Mouse (Mus musculus): ENCODE data around the gene Calm4.

The Calm4 gene

DNA sequence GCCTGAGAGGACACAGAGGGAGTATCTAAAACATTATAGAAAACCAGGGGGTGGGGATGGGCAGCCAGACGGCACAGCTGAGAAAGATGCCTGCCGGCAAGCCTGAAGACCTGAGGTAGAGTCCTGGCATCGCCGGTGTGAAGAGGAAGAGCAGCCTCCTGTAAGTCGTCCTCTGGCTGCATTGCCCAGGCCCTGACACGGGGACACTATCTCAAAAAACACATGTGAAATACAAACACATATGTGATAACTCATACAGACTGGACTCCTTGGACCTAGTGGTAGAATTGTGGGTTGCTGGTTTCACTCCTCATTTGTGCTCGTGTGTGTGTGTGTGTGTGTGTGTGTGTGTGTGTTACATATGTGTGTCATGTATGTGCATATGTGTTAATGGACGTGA is 23.7 kb downstream of the Calm4 start:
- no peak for DNase-seq (ENCODE audit: low spot score in 2 of 2)

- no peak for DNase-seq (ENCODE audit: low spot score in 2 of 2)
Observed at GRCm38 (mm10) chr13:3862325-3862724, 24.8 kb downstream of the Calm4 start.

GRCm38 (mm10) chr13:3862922-3863580 is 25.5 kb downstream of the Calm4 start:
- DNase-seq (ENCODE audit: low spot score in 2 of 2) = peak; percentile 64 to 70

- DNase-seq (ENCODE audit: low spot score in 2 of 2) = no peak
Observed at GRCm38 (mm10) chr13:3865648-3866354, 28.2 kb downstream of the Calm4 start.

- no peak for DNase-seq (ENCODE audit: low spot score in 2 of 2)
Observed at GRCm38 (mm10) chr13:3866355-3867052, 28.9 kb downstream of the Calm4 start.

GRCm38 (mm10) chr13:3867158-3867557 is 29.6 kb downstream of the Calm4 start:
- DNase-seq (ENCODE audit: low spot score in 2 of 2) = no peak

GRCm38 (mm10) chr13:3869901-3870300 is 32.3 kb downstream of the Calm4 start:
- no peak for DNase-seq (ENCODE audit: low spot score in 2 of 2)

GRCm38 (mm10) chr13:3872832-3873231 is 35.3 kb downstream of the Calm4 start:
- no peak for DNase-seq (ENCODE audit: low spot score in 2 of 2)

DNA sequence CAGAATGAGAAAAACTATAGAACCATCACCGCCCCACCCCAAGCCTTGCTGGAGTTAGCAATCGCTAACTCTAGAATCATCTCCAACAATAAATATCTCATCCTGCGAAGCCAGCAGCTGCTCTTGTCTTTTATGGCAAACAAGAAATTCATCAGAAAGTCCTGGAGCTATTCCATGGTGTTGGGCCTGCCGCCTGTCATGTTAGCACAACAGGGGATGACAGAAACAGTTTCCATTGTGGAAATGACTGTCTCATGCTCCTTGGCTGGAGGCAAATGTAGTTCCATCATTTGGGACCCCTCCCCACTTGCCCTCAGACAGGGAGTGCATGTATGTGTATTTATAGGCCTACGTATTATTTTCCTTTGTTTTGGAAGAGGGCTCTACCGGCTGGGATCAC is 38.9 kb downstream of the Calm4 start:
- DNase-seq (ENCODE audit: low spot score in 2 of 2) = peak in 1 of 2 experiments; percentile 29

GRCm38 (mm10) chr13:3877185-3877584 is 39.6 kb downstream of the Calm4 start:
- no peak for DNase-seq (ENCODE audit: low spot score in 2 of 2)

- no peak for DNase-seq (ENCODE audit: low spot score in 2 of 2)
Observed at GRCm38 (mm10) chr13:3877679-3878220, 40.2 kb downstream of the Calm4 start.

DNA sequence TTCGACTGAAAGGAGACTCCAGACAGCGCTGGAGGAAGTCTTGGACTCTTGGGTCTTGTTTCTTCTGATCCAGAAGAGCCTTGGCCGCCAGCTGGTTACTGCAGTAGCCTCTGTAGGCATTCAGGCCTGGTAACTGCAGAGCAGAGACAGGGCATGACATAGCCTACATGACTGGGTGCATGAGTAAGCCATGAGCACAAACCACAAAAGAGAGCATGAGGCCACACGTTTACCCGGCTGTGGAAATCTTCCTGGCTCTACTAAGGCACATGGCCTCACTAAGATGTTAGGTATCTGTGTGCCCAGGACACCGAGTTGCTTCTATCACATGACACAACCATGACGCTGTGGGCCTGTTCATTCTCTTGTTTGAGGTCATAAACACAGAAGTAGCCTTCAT is 49.1 kb downstream of the Calm4 start:
- no peak for DNase-seq (ENCODE audit: low spot score in 2 of 2)

All from frontal cortex, postnatal 36 days (tissue).